Mouse (Mus musculus): ENCODE data around the gene Hirip3. TPM values are rescaled to one million over a fixed set of nuclear protein-coding genes. Genes with fewer than 3 reads are reported as not detected.

The Hirip3 gene
- 50.8 and 63.3 TPM in 2 replicates for total RNA-seq (2015; ENCODE audit: low replicate concordance)
- 193 and 296 TPM in 2 replicates for total RNA-seq (2017; ENCODE audit: low replicate concordance)

DNA sequence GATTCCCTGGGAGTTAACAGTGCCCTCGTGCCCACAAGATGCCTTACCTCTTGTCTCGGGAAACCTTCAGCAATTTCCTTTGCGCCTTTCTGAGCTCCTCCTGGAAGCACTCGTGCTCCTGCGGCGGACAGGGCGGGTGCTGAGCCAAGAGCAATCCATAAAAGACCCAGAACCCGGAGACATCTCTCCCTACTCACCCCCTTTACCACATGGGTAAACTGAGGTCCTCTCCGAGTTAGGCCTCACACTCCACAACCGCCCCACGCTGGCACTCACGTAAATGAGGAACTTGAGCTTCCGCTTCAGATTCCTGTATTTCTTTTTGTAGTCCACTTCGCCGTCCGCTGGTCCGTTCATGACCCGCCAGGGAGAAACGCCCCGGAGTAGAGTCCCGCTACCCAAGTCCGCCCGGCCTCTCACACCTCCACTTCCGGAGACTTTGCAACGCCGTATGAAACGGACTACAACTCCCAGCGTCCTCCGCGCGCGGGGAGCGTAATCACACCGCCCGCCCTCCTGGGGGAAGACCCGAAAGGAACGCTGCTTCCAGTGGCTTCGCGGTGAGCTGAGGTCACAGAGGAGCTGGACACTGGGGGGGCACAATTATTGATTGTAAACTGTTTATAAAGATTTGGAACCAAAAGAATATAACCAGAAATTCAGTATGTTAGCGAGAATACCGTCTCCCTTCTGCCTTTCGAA lies at the start of gene Hirip3:
Gene Hirip3 (plus strand): TSS at position 544 of the 702 bp plus-strand sequence.
- peak; percentile 87 for ATAC-seq (replicated peaks; ENCODE audit: low FRiP score, poor library complexity, severe bottlenecking)

DNA sequence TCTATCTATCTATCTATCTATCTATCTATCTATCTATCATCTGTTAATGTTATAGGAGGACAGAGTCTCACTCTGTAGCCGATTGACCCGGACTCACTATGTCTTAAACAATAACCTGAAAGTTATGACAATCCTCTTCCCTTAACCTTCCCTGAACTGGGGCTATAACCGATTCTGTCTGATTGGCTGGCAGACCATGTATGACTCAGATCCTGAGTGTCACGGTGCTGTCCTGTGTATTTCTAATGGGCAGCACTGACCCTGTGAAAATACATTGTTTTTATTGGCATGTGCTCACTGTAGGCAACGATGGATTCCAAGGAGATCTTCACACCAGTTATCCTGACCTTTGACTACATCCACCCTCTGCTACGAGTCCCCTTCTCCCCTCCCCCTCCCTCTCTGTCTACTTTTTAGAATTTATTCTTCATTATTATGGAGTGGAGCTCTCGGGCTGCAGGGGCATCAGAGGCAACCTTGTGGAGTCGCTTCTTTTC lies 46.0 kb upstream of the Hirip3 start:
- ATAC-seq (replicated peaks; ENCODE audit: low FRiP score, poor library complexity, severe bottlenecking), result no peak

DNA sequence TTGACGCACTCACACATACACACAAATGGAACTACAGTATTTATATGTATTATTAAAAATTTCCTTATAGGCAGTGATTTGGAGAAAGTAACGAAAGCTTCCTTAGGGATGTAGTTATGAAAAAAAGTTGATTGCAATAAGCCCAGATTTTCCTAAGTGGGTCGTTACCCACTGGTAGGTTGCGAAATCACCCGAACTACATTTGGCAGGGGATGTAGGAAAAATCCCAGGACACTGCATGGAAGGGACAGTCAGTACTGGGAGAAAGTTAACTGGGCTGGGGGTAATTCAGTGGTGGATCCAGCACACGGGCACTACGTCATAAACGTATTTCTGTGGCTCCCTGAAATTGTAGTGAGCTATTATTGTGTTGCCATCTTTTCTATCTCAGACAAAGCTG lies 45.3 kb upstream of the Hirip3 start:
- ATAC-seq (replicated peaks; ENCODE audit: low FRiP score, poor library complexity, severe bottlenecking), result no peak

DNA sequence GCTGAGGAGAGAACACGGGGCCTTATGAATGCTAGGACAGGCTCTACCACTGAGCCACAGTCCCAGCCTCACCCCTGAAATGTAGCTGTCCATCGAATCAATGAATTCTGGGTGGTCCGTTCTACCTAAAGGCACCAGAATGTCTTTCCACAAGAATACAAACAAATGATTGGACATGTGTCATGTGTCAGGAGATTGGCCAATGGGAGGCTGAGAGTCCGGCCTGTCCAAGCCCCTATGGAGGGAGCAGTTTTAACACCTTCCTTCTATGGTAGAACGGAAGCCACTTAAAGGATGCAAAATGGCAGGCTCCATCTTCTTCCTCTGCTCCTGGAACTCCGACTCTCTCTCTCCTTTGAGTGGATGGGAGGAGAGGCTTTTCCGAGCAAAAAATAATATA lies 44.2 kb upstream of the Hirip3 start:
- no peak for ATAC-seq (replicated peaks; ENCODE audit: low FRiP score, poor library complexity, severe bottlenecking)

DNA sequence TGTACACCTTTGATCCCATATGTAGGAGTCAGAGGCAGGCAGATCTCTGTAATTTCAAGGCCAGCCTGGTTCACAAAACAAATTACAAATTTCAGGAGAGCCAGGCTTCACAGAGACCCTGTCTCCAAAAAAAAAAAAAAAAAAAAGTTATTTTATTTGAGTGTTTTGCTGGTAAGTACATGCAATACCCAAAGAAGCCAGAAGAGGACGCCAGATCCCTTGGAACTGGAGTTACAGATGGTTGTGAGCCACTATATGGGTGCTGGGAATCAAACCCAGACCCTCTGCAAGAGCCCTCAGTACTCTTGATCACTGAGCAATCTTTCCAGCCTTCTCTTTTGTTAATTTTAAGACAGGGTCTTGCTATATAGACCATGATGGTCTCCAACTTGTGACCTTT lies 43.0 kb upstream of the Hirip3 start:
- ATAC-seq (replicated peaks; ENCODE audit: low FRiP score, poor library complexity, severe bottlenecking), result no peak

DNA sequence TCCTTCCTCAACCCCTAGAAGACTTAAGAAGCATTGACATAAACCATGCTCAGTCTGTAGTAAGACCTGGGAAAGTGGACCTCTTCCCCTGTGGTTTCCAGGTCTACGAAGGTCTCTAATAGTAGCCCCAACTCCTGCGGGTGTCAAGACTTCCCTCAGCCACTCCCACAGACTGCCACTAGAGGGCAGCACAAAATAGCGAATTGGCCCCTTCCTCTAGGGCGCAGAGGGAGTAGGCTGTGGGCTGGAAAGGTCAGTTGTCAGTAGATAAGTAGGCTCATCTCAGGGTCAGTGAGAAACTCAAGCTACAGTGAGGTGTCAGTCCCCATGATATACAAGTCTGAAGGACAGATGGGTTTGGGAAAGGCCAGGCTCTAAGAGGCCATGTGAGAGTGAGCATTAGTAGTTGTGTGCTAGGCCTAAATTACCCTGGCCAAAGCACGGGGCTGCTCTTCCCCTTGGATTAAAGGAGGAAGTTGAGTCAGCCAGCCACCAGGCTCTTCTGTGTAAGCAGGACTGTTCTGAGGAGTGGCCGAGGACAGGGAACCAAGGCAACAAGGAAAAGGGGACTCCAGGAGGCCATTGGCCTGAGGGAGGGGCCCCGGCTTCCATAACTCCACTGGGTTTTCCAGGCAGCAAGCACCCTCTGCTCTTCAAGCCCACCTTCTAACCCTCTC lies 39.8 kb upstream of the Hirip3 start:
- peak; percentile 78 for ATAC-seq (replicated peaks; ENCODE audit: low FRiP score, poor library complexity, severe bottlenecking)

DNA sequence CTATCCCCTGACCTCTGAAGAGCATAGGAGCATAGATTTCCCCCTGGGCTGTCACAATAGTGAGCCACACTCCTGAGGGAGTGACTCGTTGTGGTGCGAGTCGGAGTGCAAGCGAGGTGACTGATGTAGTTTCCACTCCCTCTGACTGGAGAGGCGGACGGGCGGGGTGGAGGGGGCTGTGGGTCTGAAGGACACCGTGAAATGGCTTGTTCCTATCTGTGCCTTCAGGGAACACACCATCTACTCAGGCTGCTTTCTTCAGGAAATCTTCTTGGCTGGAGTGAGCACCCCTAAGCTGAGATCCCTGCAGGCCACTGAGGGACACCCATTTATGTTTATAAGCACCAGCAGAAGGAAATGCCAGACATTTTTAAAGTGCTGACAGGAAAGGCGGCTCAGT lies 39.0 kb upstream of the Hirip3 start:
- ATAC-seq (replicated peaks; ENCODE audit: low FRiP score, poor library complexity, severe bottlenecking), result no peak

DNA sequence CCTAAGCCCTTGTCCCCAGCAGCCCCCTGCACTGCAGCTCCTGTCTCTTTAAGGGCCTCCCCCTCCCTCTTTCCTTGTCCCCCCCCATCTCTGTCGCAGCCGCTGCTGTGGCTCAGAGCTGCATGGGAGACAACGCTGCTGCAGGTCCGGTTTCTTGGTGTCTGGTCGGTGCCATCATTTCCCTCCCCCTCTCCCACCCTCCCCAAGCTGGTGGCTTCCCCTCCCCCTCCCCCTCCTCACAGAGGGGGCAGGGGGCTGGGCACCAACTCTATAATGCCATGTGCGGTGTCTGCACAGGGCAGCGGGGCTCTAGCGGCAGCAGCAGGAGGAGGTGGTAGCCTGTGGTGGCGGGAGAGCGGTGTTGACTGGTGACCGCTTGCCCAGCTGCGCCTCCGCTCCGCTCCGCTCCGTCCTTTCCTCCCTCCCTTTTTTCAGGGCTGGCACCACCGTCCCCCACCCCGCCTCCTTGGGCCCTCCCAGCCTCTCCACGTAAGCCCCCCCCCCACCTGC lies 38.5 kb upstream of the Hirip3 start:
- ATAC-seq (replicated peaks; ENCODE audit: low FRiP score, poor library complexity, severe bottlenecking), result no peak

DNA sequence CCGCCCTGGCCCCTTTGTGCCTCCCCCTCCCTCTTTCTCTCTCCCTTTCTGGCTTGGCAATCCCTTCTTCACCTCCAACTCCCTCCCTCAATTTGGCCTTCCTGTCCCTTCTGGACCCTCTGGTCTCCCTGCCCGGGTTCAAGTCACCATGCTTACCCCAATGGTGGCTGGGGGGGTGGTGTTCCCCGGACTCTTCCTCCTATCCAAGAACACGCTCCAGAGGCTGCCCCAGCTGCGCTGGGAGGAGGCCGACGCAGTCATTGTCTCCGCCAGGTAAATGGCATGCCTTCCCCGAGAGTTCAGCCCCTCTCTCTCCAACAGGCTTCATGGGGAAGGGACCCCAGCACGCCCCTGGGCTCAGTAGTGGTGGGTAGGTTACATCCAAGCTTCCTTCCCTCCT lies 37.8 kb upstream of the Hirip3 start:
- ATAC-seq (replicated peaks; ENCODE audit: low FRiP score, poor library complexity, severe bottlenecking), result no peak

DNA sequence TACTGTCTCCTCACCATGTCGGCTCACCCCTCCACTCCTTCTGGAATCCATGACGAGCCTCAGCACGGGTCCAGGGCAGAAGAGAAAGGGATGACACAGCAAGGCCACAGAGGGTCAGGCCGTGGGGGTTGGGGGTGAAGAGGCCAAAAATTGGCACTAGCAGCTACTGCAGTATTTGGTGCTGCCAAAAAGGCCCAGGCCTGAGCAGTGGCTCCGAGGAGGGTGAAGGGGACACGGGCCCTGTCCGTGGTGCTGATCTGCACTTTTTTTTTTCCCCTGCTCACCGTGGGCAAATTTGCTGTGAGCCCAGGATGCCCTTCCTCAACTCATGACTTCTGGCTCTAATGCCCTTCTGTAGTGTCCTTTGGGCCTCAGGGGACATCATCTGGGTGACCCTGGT lies 36.4 kb upstream of the Hirip3 start:
- ATAC-seq (replicated peaks; ENCODE audit: low FRiP score, poor library complexity, severe bottlenecking), result no peak

DNA sequence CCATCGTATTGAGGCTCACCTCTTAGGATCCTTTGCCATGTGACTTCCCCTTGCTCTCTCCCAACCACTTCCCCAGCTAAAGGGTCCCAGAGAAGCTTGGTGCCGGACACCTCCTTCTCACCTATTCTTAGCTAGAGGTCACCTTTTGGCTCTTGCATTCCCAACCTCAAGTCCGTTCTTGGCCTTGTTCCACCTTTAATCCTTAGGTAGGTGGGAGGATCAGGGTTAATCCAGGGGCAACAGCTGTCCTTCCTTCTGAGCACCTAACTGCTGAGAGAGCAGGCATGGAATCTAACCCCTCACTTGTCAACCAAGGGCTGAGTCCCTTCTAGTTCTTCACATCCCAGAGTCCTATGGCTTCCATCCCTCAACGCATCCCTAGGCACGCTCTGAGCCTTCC lies 35.8 kb upstream of the Hirip3 start:
- no peak for ATAC-seq (replicated peaks; ENCODE audit: low FRiP score, poor library complexity, severe bottlenecking)

DNA sequence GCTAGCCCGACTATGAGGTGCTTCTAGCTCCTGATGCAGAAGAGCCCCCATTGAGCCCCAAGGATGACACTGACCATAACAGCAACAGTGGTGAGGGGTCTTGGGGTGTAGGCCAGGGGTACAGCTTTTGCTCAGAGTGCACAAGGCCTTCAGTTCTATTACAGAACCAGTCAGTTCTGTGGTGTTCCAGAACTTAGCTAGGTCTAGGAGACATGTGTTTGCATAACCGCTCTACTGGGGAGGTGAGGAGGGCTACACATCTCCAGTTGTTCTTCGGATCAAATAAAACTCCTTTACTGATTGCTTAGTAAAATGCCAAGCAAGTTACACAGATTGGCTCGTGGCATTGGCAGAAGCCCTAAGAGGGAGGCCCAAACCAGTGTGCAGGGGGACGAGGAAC lies 30.2 kb upstream of the Hirip3 start, which contains the start of gene 4930451I11Rik:
Gene 4930451I11Rik (minus strand): TSS at position 101 of the 400 bp plus-strand sequence.
- ATAC-seq (replicated peaks; ENCODE audit: low FRiP score, poor library complexity, severe bottlenecking), result peak; percentile 6; the same call in 1 of the 2 replicates

DNA sequence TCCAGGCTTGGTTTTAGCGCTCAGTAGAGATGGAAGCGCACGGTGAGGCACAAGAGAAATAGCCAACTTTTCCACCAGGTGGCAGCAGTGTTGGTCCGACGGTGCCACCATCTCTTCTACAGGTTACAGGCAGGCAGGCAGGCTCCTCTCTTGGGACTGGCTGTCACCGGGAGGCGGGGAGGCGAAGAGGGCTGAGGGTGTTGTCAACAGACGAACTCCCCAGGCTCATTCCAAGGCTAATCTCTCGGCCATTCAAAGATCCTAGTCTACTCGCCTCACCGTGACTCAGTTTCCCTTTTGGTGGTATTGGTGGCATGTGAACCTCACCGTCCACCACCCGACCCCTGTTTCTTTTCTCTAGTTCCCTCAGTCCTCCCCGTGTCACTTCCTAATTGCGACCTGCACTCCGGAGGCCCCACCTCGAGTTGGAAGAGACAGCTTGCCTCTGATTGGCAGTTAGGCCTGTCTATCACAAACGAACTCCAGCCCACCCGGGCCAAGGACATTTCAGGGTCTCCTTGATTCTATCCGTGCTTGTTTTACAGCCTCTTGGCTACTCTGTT lies 29.7 kb upstream of the Hirip3 start:
- ATAC-seq (replicated peaks; ENCODE audit: low FRiP score, poor library complexity, severe bottlenecking), result peak; percentile 86

DNA sequence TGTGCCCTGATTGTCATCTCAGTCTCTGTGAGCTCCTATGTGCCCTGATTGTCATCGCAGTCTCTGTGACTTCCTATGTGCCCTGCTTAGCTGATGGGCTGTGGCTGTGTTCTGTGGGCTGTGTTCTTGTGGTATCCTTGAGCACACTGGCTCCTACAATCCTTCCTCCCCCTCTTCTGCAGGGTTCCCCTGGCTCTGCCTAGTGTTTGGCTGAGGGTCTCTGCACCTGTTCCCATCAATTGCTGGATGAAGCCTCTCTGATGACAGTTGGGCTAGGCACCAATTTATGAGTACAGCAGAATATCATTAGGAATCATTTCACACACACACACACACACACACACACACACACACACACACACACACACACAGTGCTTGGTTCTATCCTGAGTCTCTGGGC lies 28.5 kb upstream of the Hirip3 start:
- ATAC-seq (replicated peaks; ENCODE audit: low FRiP score, poor library complexity, severe bottlenecking), result no peak

DNA sequence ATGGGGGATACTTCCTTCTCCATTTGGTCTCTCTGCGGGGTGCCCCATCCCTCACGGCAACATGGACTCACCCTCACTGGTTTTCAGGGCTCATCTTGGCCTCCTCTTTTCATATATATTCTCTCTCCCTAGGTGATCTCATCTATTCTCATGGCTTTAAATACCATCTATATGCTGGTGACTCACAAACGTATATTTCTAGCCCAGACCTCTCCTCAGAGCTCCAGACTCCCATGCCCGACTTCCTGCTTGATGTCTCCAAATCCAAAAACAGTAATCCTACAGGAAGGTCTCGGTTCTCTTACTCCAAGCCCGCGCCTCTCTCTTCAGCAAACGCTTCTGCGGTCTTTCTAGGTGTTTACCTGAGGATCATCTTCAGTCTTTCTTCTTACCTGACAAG lies 18.5 kb upstream of the Hirip3 start:
- no peak for ATAC-seq (replicated peaks; ENCODE audit: low FRiP score, poor library complexity, severe bottlenecking)

DNA sequence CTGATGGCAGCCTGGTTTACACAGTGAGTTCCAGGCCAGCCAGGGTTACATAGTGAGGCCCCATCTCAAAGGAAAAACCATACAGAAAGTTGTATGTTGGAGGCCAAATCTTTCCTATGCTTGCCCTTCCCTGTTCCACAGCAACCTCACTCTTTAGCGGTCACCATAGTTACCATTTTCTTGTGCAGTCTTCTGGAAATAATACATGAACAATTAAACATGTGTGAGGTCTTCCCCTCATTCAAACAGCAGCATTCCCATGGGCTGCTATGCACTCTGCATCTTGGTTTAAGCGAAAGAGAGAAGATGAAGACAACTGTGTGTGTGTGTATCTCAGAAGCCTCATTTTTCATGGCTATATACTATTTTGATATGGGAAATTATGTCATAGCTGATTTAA lies 16.3 kb upstream of the Hirip3 start:
- no peak for ATAC-seq (replicated peaks; ENCODE audit: low FRiP score, poor library complexity, severe bottlenecking)

DNA sequence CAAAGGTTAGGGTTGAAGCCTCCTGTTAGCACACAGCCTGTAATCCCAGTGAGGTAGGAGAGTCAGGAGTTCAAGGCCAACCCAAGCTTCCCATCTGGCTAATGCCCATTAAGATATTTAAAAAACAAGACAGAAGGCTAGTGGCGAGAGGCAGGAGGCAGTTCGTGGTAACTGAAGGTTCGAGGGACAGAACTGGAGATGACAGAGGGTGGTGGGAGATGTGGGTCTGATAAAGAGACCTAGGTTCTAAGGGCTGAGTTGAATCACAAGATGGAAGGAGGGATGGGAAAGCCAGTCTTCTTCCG lies 14.7 kb upstream of the Hirip3 start, which contains the start of gene Doc2a:
Gene Doc2a (plus strand): TSS at position 301 of the 305 bp plus-strand sequence.
- no peak for ATAC-seq (replicated peaks; ENCODE audit: low FRiP score, poor library complexity, severe bottlenecking)

DNA sequence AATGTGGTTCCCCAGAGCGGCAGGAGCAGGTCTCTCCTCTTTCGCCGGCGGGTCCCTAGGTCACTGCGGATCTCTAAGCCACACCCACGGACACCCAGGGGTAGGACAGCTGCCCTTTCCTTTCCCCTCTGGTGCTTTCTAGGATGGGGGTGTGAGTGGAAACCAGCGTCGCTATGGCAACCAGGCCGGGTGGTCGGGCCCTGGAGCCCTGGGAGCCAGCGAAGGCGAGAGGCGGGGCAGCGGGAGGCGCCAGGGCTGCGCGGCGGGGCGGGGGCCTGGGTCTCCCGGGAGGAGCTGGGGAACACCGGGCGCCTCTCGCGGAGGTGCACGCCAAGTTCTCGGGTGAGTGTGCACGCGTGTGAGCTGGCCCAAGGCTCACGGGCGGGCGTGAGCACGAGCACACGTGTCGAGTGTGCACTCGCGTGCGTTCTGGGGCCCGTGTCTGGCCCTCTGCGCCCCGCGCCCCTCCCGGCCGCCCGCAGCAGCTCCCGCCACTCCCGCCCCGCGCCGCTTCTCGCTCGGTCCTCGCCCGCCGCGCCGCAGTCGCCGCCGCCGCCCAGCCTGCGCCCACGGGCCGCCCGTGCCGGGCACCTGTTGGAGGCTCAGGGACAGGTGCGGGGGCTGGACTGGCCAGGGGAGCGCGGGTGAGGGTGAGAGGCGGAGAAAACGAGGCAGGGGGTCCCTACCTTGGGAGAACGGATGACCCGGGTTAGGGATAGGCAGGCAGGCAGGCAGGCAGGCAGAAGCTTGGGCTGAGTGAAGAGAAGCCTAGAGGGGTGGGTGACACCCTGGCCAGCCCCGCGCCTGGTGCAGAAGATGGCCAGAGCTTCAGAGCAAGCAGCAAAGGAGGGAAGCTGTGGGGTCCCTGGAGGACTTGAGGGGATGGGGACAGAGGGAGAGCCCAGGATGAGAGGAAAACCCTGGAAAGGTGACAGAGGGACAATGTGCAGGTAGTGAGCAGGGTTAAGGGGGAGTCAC lies 14.1 kb upstream of the Hirip3 start:
- no peak for ATAC-seq (replicated peaks; ENCODE audit: low FRiP score, poor library complexity, severe bottlenecking)

DNA sequence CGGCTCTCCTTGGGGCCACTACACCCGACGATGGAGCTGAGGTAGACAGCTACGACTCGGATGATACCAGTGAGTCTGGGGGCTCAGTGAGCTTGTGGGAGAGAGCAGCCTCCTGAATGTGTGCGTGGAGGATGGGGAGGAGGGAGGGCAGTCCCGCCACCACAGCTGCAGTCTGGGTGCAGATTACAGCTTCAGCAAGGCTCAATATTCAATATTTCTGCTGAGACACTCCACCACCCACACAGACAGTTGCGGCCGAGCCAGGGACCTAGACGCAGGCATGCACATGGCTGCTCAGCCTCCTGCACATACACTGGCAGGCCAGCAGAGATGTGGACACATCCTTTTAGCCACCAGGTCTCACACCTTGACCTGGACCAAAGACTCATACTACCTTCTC lies 13.0 kb upstream of the Hirip3 start:
- ATAC-seq (replicated peaks; ENCODE audit: low FRiP score, poor library complexity, severe bottlenecking), result no peak

DNA sequence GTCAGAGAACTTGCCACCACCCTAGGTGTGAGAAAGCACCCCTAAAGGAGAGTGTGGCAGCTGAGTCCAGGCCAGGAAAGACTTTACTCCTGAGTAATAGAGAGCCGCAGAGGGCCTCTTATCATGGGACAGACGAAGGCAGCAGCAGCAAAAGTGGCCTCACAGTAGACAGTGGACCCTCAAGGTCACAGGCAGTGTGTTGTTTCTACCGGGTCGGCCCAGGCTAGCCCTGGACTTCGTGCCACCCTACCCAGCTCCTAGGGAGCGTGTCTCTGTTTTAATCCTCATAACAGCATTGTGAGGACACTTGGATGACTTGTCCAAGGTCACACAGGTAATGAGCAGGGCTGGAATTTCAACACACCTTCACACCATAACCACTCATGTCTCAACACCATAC lies 11.6 kb upstream of the Hirip3 start:
- no peak for ATAC-seq (replicated peaks; ENCODE audit: low FRiP score, poor library complexity, severe bottlenecking)
